Mouse (Mus musculus) heart, embryonic 16.5 days (tissue): ENCODE data around the gene Tceanc2. TPM values are rescaled to one million over a fixed set of nuclear protein-coding genes. Genes with fewer than 3 reads are reported as not detected.

Source experiments
- ATAC-seq: fragments of 200-750 bp; cut with Nextera tagmentation; replicated peaks from 2 replicates; pipeline ENCODE4 v1.8.0; 2017; ENCODE audit warnings: moderate number of reproducible peaks; ENCODE audit not compliant: insufficient read depth, low FRiP score; ENCODE audit errors: extremely low read depth
- H3K27ac ChIP-seq: fragments of 300-500 bp; sonication (generic); 2 replicates; pipeline ENCODE4 v1.5.1; 2014; ENCODE audit warnings: mild to moderate bottlenecking, low read length, control low read depth, moderate library complexity
- H3K27me3 ChIP-seq: fragments of 300-500 bp; sonication (generic); 2 replicates; pipeline ENCODE4 v1.6.1; 2014; ENCODE audit warnings: low read length, mixed read lengths; ENCODE audit not compliant: control insufficient read depth, insufficient read depth
- H3K36me3 ChIP-seq: fragments of 300-500 bp; sonication (generic); 2 replicates; pipeline ENCODE4 v1.6.1; 2014; ENCODE audit not compliant: control insufficient read depth, insufficient read depth
- H3K4me1 ChIP-seq: fragments of 300-500 bp; sonication (generic); 2 replicates; pipeline ENCODE4 v1.6.1; 2014; ENCODE audit warnings: low read length, mixed read lengths; ENCODE audit not compliant: control insufficient read depth, insufficient read depth
- H3K4me2 ChIP-seq: fragments of 300-500 bp; sonication (generic); 2 replicates; pipeline ENCODE4 v1.6.1; 2014; ENCODE audit warnings: low read depth, mild to moderate bottlenecking, control low read depth, low read length
- H3K4me3 ChIP-seq: fragments of 300-500 bp; sonication (generic); 2 replicates; pipeline ENCODE4 v1.5.1; 2014; ENCODE audit warnings: mild to moderate bottlenecking, control low read depth, low read length
- H3K9ac ChIP-seq: fragments of 300-500 bp; sonication (generic); 2 replicates; pipeline ENCODE4 v1.6.1; 2014; ENCODE audit warnings: low read length, control low read depth
- H3K9me3 ChIP-seq: fragments of 300-500 bp; sonication (generic); replicated peaks from 2 replicates; pipeline ENCODE4 v1.6.1; 2016; ENCODE audit warnings: low read length; ENCODE audit not compliant: control insufficient read depth
- WGBS: fragments of 180-500 bp; shearing (Covaris S2); extraction: QIAGEN DNeasy Blood & Tissue Kit; methylation state at CpG from one replicate; pipeline ENCODE4 v1.1.7; 2014; 5-methylcytosine and 5-hydroxymethylcytosine counted together
- polyA plus RNA-seq: library from polyadenylated mRNA; unstranded; fragments of >200 nt; fragmentation: Nextera tagmentation; extraction: Ambion mirVana; gene quantifications from 2 replicates; pipeline ENCODE4 v1.2.1, GENCODE M21; 2015

Gene Tceanc2
- polyA plus RNA-seq, 1 experiment from 2014 or later, result 13.5 TPM

DNA sequence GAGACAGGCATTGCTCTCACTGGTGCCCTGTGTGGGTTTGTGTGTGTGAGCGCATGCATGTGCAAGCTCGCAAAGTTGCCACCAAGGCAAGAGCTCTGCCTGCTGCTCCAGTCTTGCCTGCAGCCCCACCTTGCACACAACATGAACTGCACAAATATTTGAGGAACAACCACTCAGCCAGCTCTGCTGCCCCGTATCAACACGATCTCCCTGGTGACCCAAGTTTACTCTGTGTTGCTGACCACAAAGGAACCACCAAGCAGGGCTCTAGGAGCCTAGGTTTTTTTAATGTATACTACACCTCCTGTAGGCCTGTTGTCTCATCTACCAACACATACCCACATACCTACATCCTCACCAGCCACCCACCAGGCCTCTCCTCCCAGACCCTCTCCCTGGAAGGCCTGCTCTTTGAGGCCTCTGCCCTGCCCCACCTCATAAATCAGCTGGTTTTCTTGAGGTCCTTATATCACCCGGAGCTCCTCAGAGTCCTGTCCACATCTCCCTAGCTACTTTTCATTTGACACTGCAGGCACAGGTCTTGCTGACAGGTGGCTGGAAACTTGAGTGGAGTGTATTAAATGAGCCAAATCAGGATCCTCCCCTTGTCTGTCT is 31.7 kb upstream of the Tceanc2 start:
- WGBS, result 59% methylated on average over 5 of the region's 5 CpGs
- no peak overlapping the region for H3K4me2 ChIP-seq
- no peak overlapping the region for H3K4me3 ChIP-seq
- ATAC-seq, result no peak
- no peaks in the 10 kb centered on the region for H3K36me3 ChIP-seq
- H3K9ac ChIP-seq, result no peak overlapping the region
- H3K27ac ChIP-seq, result no peak overlapping the region
- H3K4me1 ChIP-seq, result peaks cover 5% of the 10 kb centered on the region; the same call in 1 of the 2 replicates
- peaks cover 32% of the 10 kb centered on the region for H3K27me3 ChIP-seq
- no peaks in the 10 kb centered on the region for H3K9me3 ChIP-seq

DNA sequence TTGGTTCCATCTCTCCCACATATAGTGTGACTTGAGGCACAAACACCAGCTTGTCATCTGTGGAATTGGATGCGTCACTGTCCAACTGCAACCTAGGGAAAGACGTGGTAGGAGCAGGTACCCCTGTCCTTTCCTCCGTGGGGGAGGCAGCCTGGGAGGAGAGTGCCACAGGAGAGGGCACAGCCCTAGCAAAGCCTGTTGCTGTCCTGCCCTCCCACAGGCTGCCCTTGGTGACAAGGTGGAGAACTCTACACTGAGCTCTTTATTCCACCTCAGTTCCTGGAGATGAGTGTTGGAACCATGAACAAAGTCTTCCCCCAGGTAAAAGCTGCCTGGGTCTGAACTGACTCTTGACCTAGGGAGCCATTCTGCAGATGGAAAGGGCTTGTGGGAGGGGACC is 30.0 kb upstream of the Tceanc2 start, which contains the start of gene Ldlrad1:
TSS of gene Ldlrad1 (plus strand) at position 301 of the 400 bp plus-strand sequence.
- H3K9ac ChIP-seq, result no peak within 1 kb of the TSS
- H3K36me3 ChIP-seq, result peaks cover 6% of the 10 kb centered on the region
- WGBS, result 89% methylated on average over 3 of the region's 3 CpGs
- H3K9me3 ChIP-seq, result no peaks in the 10 kb centered on the region
- no peak within 1 kb of the TSS for H3K4me3 ChIP-seq
- H3K4me1 ChIP-seq, result peaks cover 5% of the 10 kb centered on the region; the same call in 1 of the 2 replicates
- peaks cover 17% of the 10 kb centered on the region for H3K27me3 ChIP-seq
- ATAC-seq, result no peak
- H3K27ac ChIP-seq, result no peak within 1 kb of the TSS
- no peak within 1 kb of the TSS for H3K4me2 ChIP-seq

DNA sequence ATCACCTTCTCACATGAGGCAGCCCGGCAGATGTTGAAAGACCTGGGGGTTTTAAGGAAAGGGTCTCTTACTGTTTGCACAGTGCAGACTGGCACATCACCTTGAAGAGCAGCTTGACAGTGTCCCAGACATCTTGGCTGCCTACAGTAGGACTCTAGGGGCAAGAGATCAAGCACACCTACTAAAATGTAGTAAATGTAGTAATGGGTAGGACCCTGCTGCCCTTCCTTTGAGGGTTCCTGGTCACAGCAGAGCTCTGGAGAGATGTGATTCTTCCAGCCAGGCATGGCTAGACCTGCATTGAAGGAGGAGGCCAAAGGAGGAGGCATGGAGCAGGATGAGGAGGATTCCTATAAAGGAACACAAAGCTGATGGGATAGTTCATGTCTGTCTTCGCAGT is 28.1 kb upstream of the Tceanc2 start:
- Histone ChIP-seq H3K9me3 (no peaks in the 10 kb centered on the region), H3K9ac (no peak overlapping the region)
- ATAC-seq, result no peak

DNA sequence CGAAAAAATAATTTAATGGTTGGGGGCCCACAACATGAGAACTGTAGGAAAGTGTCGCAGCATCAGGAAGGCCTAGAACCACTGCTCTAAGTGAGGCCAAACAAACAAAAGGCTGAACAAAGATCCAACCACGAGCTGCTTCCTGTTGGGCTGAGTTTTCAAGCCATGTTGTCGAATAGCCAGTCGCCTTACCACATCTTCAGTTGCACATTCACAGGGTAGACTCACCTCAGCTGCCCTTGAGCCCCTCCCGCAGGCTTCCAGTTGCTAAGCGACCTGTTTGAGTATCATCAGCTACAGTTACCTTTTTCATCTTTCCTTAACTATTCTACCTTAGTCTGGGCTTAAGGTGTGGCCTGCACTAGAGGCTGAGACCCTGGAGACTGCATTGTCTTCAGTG is 24.1 kb upstream of the Tceanc2 start:
- WGBS, result 82% methylated on average over 7 of the region's 7 CpGs
- Histone ChIP-seq H3K9ac (no peak overlapping the region), H3K4me2 (no peak overlapping the region), H3K27ac (no peak overlapping the region), H3K9me3 (no peaks in the 10 kb centered on the region), H3K4me1 (no peaks in the 10 kb centered on the region), H3K4me3 (no peak overlapping the region), H3K27me3 (no peaks in the 10 kb centered on the region), H3K36me3 (peaks cover 45% of the 10 kb centered on the region)
- no peak for ATAC-seq

More for the DNA sequence above, 28.1 kb upstream of the Tceanc2 start:
- H3K4me2 ChIP-seq, result no peak overlapping the region
- H3K27ac ChIP-seq, result no peak overlapping the region
- H3K27me3 ChIP-seq, result 0 out of 2 replicates have a peak, but pooled peaks cover 10% of the 10 kb centered on the region
- WGBS, result 98% methylated on average over 2 of the region's 2 CpGs
- no peak overlapping the region for H3K4me3 ChIP-seq
- peaks cover 5% of the 10 kb centered on the region; the same call in 1 of the 2 replicates for H3K4me1 ChIP-seq
- peaks cover 13% of the 10 kb centered on the region for H3K36me3 ChIP-seq

DNA sequence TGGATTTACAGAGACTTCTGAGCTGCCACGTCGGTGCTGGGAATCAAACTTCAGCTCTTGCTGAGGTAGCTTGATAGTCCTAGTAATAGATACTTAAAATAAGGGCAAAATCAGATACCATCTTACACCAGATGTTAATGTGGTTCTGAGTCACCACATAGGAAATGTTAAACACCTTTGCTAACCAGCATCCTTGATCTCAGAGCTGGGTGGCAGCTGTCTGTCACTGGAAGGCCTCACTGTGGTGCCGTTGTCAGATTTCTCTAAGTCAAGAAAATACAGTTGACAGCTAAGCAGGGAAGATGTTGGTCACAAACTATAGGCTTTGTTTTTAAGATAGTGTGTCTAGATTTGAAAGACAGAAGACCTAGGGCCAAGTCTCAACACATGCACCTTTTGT is 22.9 kb upstream of the Tceanc2 start:
- Histone ChIP-seq H3K4me3 (no peak overlapping the region), H3K4me1 (no peaks in the 10 kb centered on the region), H3K9ac (no peak overlapping the region), H3K27me3 (no peaks in the 10 kb centered on the region), H3K9me3 (no peaks in the 10 kb centered on the region), H3K36me3 (peaks cover 54% of the 10 kb centered on the region), H3K4me2 (no peak overlapping the region), H3K27ac (no peak overlapping the region)
- ATAC-seq, result no peak
- 91% methylated on average over 3 of the region's 3 CpGs for WGBS

DNA sequence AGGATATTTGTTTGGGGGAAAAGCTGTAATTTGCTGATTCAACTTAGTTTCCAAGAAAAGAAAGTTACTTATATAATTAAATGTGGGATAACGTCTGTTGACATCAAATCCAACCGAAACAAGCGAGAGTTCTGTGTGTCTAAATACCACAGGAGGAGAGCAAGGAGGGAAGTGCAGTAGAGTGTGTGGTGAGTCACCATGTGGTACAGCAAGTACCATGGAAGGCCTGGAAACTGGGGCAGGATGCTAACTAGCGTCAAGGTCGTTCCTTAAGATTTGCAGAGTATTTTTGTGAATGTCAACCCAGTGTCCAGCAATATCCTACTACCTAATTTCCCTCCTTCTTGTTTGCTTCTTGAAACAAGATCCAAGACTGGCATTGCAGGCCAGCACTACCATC is 19.2 kb upstream of the Tceanc2 start:
- Histone ChIP-seq H3K9ac (no peak overlapping the region), H3K4me1 (no peaks in the 10 kb centered on the region), H3K4me2 (no peak overlapping the region), H3K9me3 (no peaks in the 10 kb centered on the region), H3K36me3 (peaks cover 61% of the 10 kb centered on the region), H3K27ac (no peak overlapping the region), H3K27me3 (no peaks in the 10 kb centered on the region), H3K4me3 (no peak overlapping the region)
- ATAC-seq, result no peak
- 90% methylated on average over 5 of the region's 5 CpGs for WGBS

DNA sequence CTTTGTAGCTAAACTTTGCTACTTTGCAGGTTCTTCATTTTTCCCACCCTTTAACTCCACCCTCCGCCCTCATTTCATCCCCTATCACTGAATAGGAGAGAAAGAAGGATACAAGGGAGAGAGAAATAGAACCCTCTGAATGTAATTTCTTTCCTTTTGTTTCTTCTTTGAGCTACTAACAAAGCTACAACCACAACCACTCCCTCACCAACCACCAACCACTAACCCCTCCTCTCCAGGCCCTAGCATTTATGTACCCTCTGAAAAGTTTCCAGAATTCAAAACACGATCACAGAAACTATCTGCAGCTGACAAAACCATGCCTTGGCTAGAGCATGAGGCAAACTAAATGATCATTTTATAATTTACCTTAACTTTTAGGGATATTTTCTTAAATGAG is 17.5 kb upstream of the Tceanc2 start:
- H3K4me3 ChIP-seq, result no peak overlapping the region
- no peak overlapping the region for H3K9ac ChIP-seq
- 84% methylated on average over 2 of the region's 2 CpGs for WGBS
- H3K4me1 ChIP-seq, result no peaks in the 10 kb centered on the region
- H3K4me2 ChIP-seq, result no peak overlapping the region
- no peak overlapping the region for H3K27ac ChIP-seq
- ATAC-seq, result no peak
- peaks cover 62% of the 10 kb centered on the region for H3K36me3 ChIP-seq
- no peaks in the 10 kb centered on the region for H3K27me3 ChIP-seq
- H3K9me3 ChIP-seq, result no peaks in the 10 kb centered on the region

DNA sequence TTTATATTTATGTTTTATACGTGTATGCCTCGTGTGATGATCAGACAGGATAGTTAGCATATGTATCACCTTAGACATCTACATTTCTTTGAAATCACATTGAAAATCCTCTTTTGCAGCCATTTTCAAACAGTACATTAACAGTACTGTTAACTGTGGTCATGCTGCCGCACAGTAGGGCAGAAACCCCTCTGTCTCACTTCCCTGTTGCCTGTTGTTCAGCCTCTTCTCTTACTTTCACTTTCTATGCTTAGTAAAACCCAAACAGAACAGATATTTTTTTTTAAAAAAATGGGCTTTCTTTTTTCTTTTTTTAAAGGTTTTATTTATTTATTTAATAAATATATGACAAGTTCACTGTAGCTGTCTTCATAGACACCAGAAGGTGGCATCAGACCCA is 14.9 kb upstream of the Tceanc2 start:
- Histone ChIP-seq H3K4me2 (no peak overlapping the region), H3K4me3 (no peak overlapping the region), H3K27me3 (no peaks in the 10 kb centered on the region), H3K9me3 (no peaks in the 10 kb centered on the region), H3K9ac (no peak overlapping the region), H3K36me3 (peaks cover 60% of the 10 kb centered on the region), H3K27ac (no peak overlapping the region), H3K4me1 (no peaks in the 10 kb centered on the region)
- no peak for ATAC-seq
- 93% methylated on average over 3 of the region's 3 CpGs for WGBS

DNA sequence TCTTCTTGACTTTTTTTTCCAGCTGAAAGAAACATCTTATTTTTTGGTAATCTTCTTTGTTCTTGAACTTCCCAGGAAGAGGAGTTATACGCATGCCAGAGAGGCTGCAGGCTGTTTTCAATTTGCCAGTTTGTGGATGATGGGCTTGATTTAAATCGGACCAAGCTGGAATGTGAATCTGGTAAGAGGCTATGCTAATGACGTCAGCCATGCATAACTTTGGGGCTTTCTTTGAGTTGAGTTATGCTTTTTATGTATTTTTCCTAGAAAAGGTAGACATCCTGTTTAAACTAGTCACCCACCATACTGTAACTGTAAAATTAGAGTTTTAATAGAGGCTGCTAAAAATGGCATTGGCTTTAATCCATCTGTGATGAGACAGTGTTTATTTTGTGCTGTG is 6.8 kb upstream of the Tceanc2 start:
- Histone ChIP-seq H3K9ac (no peak overlapping the region), H3K27me3 (no peaks in the 10 kb centered on the region), H3K4me3 (no peak overlapping the region), H3K4me1 (peaks cover 18% of the 10 kb centered on the region), H3K9me3 (no peaks in the 10 kb centered on the region), H3K36me3 (peaks cover 28% of the 10 kb centered on the region), H3K4me2 (no peak overlapping the region), H3K27ac (no peak overlapping the region)
- 71% methylated on average over 3 of the region's 3 CpGs for WGBS
- ATAC-seq, result no peak
